Mouse (Mus musculus) G1E (cell line): Measurements from ENCODE around the gene Clrn3. TPM values are rescaled to one million over a fixed set of nuclear protein-coding genes. Genes with fewer than 3 reads are reported as not detected.

Source experiments
- ATAC-seq: 2 replicates; pipeline ENCODE4 v1.8.0; 2016; ENCODE audit warnings: mild to moderate bottlenecking; ENCODE audit not compliant: insufficient number of reproducible peaks, poor library complexity, low FRiP score, severe bottlenecking; ENCODE audit errors: extremely low read depth
- DNase-seq: peaks from one replicate; pipeline ENCODE4 v3.0.0; 2012; ENCODE audit warnings: low spot score
- H3K27me3 ChIP-seq: 2 replicates; pipeline ENCODE4 v1.6.1; 2012; ENCODE audit warnings: mild to moderate bottlenecking, low read length, inconsistent platforms; ENCODE audit not compliant: insufficient read depth
- H3K36me3 ChIP-seq: replicated peaks from 2 replicates; pipeline ENCODE3; 2012; ENCODE audit warnings: mild to moderate bottlenecking, inconsistent platforms
- H3K4me1 ChIP-seq: 2 replicates; pipeline ENCODE4 v1.6.1; 2012; ENCODE audit warnings: low read depth, low read length, inconsistent platforms, mixed read lengths; ENCODE audit not compliant: insufficient read depth
- H3K4me3 ChIP-seq: 2 replicates; pipeline ENCODE4 v1.5.1; 2012; ENCODE audit warnings: low read depth, mild to moderate bottlenecking, inconsistent platforms, low read length, moderate library complexity, mixed read lengths
- H3K9me3 ChIP-seq: replicated peaks from 2 replicates; pipeline ENCODE4 v1.6.1; 2012; ENCODE audit warnings: inconsistent platforms
- CTCF ChIP-seq: IDR thresholded peaks from 2 replicates; pipeline ENCODE4 v1.5.1; 2012; ENCODE audit warnings: low read depth, low read length, inconsistent platforms, mixed read lengths
- GATA1 ChIP-seq: IDR thresholded peaks from 2 replicates; pipeline ENCODE4 v1.6.1; 2012; ENCODE audit warnings: borderline replicate concordance, low read length, inconsistent platforms, mixed read lengths
- GATA2 ChIP-seq: IDR thresholded peaks from 2 replicates; pipeline ENCODE4 v1.6.1; 2012; ENCODE audit warnings: low read depth, low read length, inconsistent platforms, borderline replicate concordance
- POLR2AphosphoS5 ChIP-seq: IDR thresholded peaks from 2 replicates; pipeline ENCODE4 v1.6.1; 2012; ENCODE audit warnings: low read depth, low read length, inconsistent platforms; ENCODE audit not compliant: insufficient replicate concordance
- TAL1 ChIP-seq: conservative IDR thresholded peaks from 2 replicates; pipeline ENCODE4 v1.6.1; 2012; ENCODE audit warnings: low read depth, low read length, inconsistent platforms, mixed read lengths
- polyA plus RNA-seq: library from polyadenylated mRNA; stranded (reverse); fragments of >175 nt; gene quantifications from 2 replicates; pipeline ENCODE4 v1.2.3, GENCODE M21; 2012
- total RNA-seq, 2 experiments: library from RNA; stranded (forward) in 1 of 2; stranded (reverse) in 1 of 2; fragments of 200-1000 nt in 1 of 2; fragments of >200 nt in 1 of 2; fragmentation: Nextera tagmentation in 1 of 2; gene quantifications; 2 replicates each; pipeline ENCODE4 v1.2.3; 2014 to 2017

Gene Clrn3
- total and polyA plus RNA-seq, 3 experiments, result 0.11 TPM; not detected in 2

GRCm38 (mm10) chr7:135526574-135527152, 1.8 kb downstream of the Clrn3 start:
- DNase-seq (no peak), ATAC-seq (no peak)
- TF ChIP-seq CTCF (no peak), GATA1 (no peak), TAL1 (no peak), POLR2AphosphoS5 (no peak), GATA2 (no peak)
- no peaks in the 10 kb centered on the region for H3K36me3 ChIP-seq
- no peak overlapping the region for H3K4me3 ChIP-seq
- no peaks in the 10 kb centered on the region for H3K9me3 ChIP-seq
- peaks cover 48% of the 10 kb centered on the region for H3K27me3 ChIP-seq
- peaks cover 4% of the 10 kb centered on the region for H3K4me1 ChIP-seq

- DNase-seq, result no peak
- TF ChIP-seq GATA2 (no peak), CTCF (no peak), POLR2AphosphoS5 (no peak), GATA1 (no peak), TAL1 (no peak)
- Histone ChIP-seq H3K36me3 (no peaks in the 10 kb centered on the region), H3K9me3 (no peaks in the 10 kb centered on the region), H3K4me3 (no peak overlapping the region), H3K27me3 (peaks cover 54% of the 10 kb centered on the region), H3K4me1 (peaks cover 9% of the 10 kb centered on the region)
- ATAC-seq, result no peak
These were observed 4.0 kb downstream of the Clrn3 start for GRCm38 (mm10) chr7:135524424-135524967.

GRCm38 (mm10) chr7:135523981-135524380, 4.5 kb downstream of the Clrn3 start:
- Histone ChIP-seq H3K36me3 (no peaks in the 10 kb centered on the region), H3K27me3 (peaks cover 54% of the 10 kb centered on the region), H3K4me1 (peaks cover 9% of the 10 kb centered on the region), H3K9me3 (no peaks in the 10 kb centered on the region), H3K4me3 (no peak overlapping the region)
- TF ChIP-seq GATA2 (no peak), CTCF (no peak), TAL1 (no peak), GATA1 (no peak), POLR2AphosphoS5 (no peak)
- DNase-seq (no peak), ATAC-seq (no peak)

GRCm38 (mm10) chr7:135521755-135522512, 6.5 kb downstream of the Clrn3 start:
- peaks cover 9% of the 10 kb centered on the region for H3K4me1 ChIP-seq
- ATAC-seq, result no peak

DNA sequence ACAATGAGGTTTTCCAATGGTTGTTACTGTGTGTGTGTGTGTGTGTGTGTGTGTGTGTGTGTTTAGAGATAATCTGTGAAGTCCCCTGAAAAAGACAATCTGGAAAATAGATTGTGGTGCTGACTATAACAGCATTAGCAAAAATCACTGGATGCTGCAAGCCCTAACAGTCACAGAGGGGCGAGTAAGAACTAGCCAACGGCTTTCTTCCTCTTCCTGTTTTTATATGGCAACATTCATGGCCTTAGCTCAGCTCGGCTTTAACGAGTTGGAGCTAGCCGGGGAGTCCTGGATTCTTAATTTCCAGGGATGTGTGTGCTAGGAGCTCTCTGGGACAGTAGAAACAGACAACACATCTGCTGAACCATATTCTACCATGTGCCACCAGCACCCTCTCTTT, 8.2 kb downstream of the Clrn3 start:
- H3K9me3 ChIP-seq, result no peaks in the 10 kb centered on the region
- H3K27me3 ChIP-seq, result peaks cover 66% of the 10 kb centered on the region
- TF ChIP-seq GATA1 (no peak), TAL1 (no peak), GATA2 (no peak), POLR2AphosphoS5 (no peak)
- no peaks in the 10 kb centered on the region for H3K36me3 ChIP-seq
- peaks cover 4% of the 10 kb centered on the region; the same call in 1 of the 2 replicates for H3K4me1 ChIP-seq
- ATAC-seq, result no peak
- no peak for DNase-seq
- no peak overlapping the region for H3K4me3 ChIP-seq

More at GRCm38 (mm10) chr7:135521755-135522512, 6.5 kb downstream of the Clrn3 start:
- Histone ChIP-seq H3K4me3 (no peak overlapping the region), H3K9me3 (no peaks in the 10 kb centered on the region), H3K27me3 (peaks cover 68% of the 10 kb centered on the region), H3K36me3 (no peaks in the 10 kb centered on the region)
- TF ChIP-seq GATA2 (no peak), CTCF (no peak), POLR2AphosphoS5 (no peak), GATA1 (no peak), TAL1 (no peak)
- DNase-seq, result no peak

DNA sequence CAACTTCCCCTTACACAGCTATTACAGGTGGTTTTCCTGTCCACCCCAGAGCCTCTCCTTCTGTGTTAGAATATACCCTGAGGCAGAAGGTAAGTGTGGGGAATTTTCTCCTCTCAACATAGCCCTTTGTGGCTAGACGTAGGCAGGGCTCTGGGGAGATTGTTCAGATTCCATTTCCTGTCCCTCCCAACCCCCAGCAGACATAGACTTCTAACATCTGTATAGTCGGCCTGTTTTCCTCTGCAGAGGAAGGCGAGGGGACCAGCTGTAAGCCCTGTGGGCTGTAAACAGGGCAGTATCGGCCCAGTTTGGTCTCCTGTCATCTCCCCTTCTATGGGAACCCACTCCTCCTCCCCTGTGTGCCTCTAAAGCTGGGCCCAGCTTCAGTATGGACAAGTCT, 11.3 kb downstream of the Clrn3 start:
- H3K27me3 ChIP-seq, result peaks cover 60% of the 10 kb centered on the region
- TF ChIP-seq TAL1 (no peak), POLR2AphosphoS5 (no peak), CTCF (no peak), GATA2 (no peak), GATA1 (no peak)
- H3K4me3 ChIP-seq, result no peak overlapping the region
- ATAC-seq (no peak), DNase-seq (no peak)
- H3K9me3 ChIP-seq, result no peaks in the 10 kb centered on the region
- H3K4me1 ChIP-seq, result peaks cover 4% of the 10 kb centered on the region; the same call in 1 of the 2 replicates
- no peaks in the 10 kb centered on the region for H3K36me3 ChIP-seq
